Mouse (Mus musculus) forebrain, embryonic 13.5 days (tissue): ENCODE measurements around the gene Ptdss2. TPM values are rescaled to one million over a fixed set of nuclear protein-coding genes. Genes with fewer than 3 reads are reported as not detected.

ENCODE experiments used
- ATAC-seq: fragments of 200-750 bp; cut with Nextera tagmentation; 2 replicates; pipeline ENCODE4 v1.8.0; 2017
- H3K27ac ChIP-seq: fragments of 300-500 bp; sonication (generic); 2 replicates; pipeline ENCODE4 v1.5.1; 2015; ENCODE audit warnings: inconsistent platforms, mild to moderate bottlenecking, moderate library complexity
- H3K27me3 ChIP-seq: fragments of 300-500 bp; sonication (generic); 2 replicates; pipeline ENCODE4 v1.6.1; 2015; ENCODE audit warnings: mild to moderate bottlenecking, inconsistent platforms
- H3K36me3 ChIP-seq: fragments of 300-500 bp; sonication (generic); 2 replicates; pipeline ENCODE4 v1.6.1; 2015; ENCODE audit warnings: mild to moderate bottlenecking, inconsistent platforms; ENCODE audit not compliant: poor library complexity, severe bottlenecking
- H3K4me1 ChIP-seq: fragments of 300-500 bp; sonication (generic); 2 replicates; pipeline ENCODE4 v1.6.1; 2015; ENCODE audit warnings: inconsistent platforms
- H3K4me2 ChIP-seq: fragments of 300-500 bp; sonication (generic); 2 replicates; pipeline ENCODE4 v1.6.1; 2015; ENCODE audit warnings: inconsistent platforms, mild to moderate bottlenecking, moderate library complexity
- H3K4me3 ChIP-seq: fragments of 300-500 bp; sonication (generic); 2 replicates; pipeline ENCODE4 v1.5.1; 2015; ENCODE audit warnings: mild to moderate bottlenecking, inconsistent platforms
- H3K9ac ChIP-seq: fragments of 300-500 bp; sonication (generic); 2 replicates; pipeline ENCODE4 v1.6.1; 2015; ENCODE audit warnings: mild to moderate bottlenecking, inconsistent platforms
- H3K9me3 ChIP-seq: fragments of 300-500 bp; sonication (generic); replicated peaks from 2 replicates; pipeline ENCODE4 v1.6.1; 2016; ENCODE audit warnings: inconsistent platforms
- WGBS: fragments of 180-500 bp; shearing (Covaris S2); methylation state at CpG from one replicate; pipeline ENCODE4 v1.1.7; 2015; 5-methylcytosine and 5-hydroxymethylcytosine counted together
- polyA plus RNA-seq: library from polyadenylated mRNA; unstranded; fragments of >200 nt; fragmentation: Nextera tagmentation; extraction: Ambion mirVana; gene quantifications from 2 replicates; pipeline ENCODE4 v1.2.1, GENCODE M21; 2015

The Ptdss2 gene
- polyA plus RNA-seq, 1 experiment from 2014 or later: 61.1 TPM

- Histone ChIP-seq H3K36me3 (0 out of 2 replicates have a peak, but pooled peaks cover 4% of the 10 kb centered on the region), H3K27ac (no peak overlapping the region), H3K4me2 (no peak overlapping the region), H3K4me1 (no peaks in the 10 kb centered on the region), H3K27me3 (no peaks in the 10 kb centered on the region), H3K9me3 (no peaks in the 10 kb centered on the region), H3K4me3 (no peak overlapping the region), H3K9ac (no peak overlapping the region)
- 82% methylated on average over 3 of the region's 3 CpGs for WGBS
- no peak for ATAC-seq
Measured at GRCm38 (mm10) chr7:141204546-141204945, 82.4 kb downstream of the Ptdss2 start.

- no peaks in the 10 kb centered on the region for H3K9me3 ChIP-seq
- no peak overlapping the region for H3K27ac ChIP-seq
- 95% methylated on average over 5 of the region's 5 CpGs for WGBS
Measured at GRCm38 (mm10) chr7:141205504-141205903, 83.3 kb downstream of the Ptdss2 start.

GRCm38 (mm10) chr7:141206182-141206937 lies 84.2 kb downstream of the Ptdss2 start:
- H3K36me3 ChIP-seq: no peaks in the 10 kb centered on the region
- H3K4me3 ChIP-seq: no peak overlapping the region
- H3K4me2 ChIP-seq: no peak overlapping the region
- H3K27ac ChIP-seq: no peak overlapping the region
- H3K9ac ChIP-seq: no peak overlapping the region
- no peaks in the 10 kb centered on the region for H3K27me3 ChIP-seq
- WGBS: 91% methylated on average over 18 of the region's 18 CpGs
- no peaks in the 10 kb centered on the region for H3K4me1 ChIP-seq
- no peak for ATAC-seq
- H3K9me3 ChIP-seq: no peaks in the 10 kb centered on the region

More at GRCm38 (mm10) chr7:141205504-141205903, 83.3 kb downstream of the Ptdss2 start:
- Histone ChIP-seq H3K27me3 (no peaks in the 10 kb centered on the region), H3K4me1 (no peaks in the 10 kb centered on the region), H3K4me2 (no peak overlapping the region), H3K36me3 (no peaks in the 10 kb centered on the region), H3K4me3 (no peak overlapping the region), H3K9ac (no peak overlapping the region)
- ATAC-seq: no peak

Other genes starting within 250 kb of the Ptdss2 start
- gene Psmd13, start 240.4 kb upstream of the Ptdss2 start, polyA plus RNA-seq: 310 and 318 TPM in 2 replicates
- gene Sirt3, start 240.1 kb upstream of the Ptdss2 start, polyA plus RNA-seq: 29.4 and 31.0 TPM in 2 replicates
- not detected in 2 replicates for gene Cox8b, start 221.9 kb upstream of the Ptdss2 start, polyA plus RNA-seq
- gene Nlrp6, start 201.5 kb upstream of the Ptdss2 start, polyA plus RNA-seq: 0.22 and 0.28 TPM in 2 replicates
- 8.2 and 9.4 TPM in 2 replicates for gene Pgghg, start 181.0 kb upstream of the Ptdss2 start, polyA plus RNA-seq
- gene Ifitm5, start 172.1 kb upstream of the Ptdss2 start, polyA plus RNA-seq: 0.45 and 0.64 TPM in 2 replicates
- not detected in 2 replicates for gene Gm45717, start 166.4 kb upstream of the Ptdss2 start, polyA plus RNA-seq
- gene Ifitm2, start 166.4 kb upstream of the Ptdss2 start, polyA plus RNA-seq: 147 and 153 TPM in 2 replicates
- 2.7 and 4.8 TPM in 2 replicates for gene Ifitm1, start 155.2 kb upstream of the Ptdss2 start, polyA plus RNA-seq
- 12.7 and 18.1 TPM in 2 replicates for gene Ifitm3, start 111.6 kb upstream of the Ptdss2 start, polyA plus RNA-seq
- not detected in 2 replicates for gene Ifitm6, start 104.5 kb upstream of the Ptdss2 start, polyA plus RNA-seq
- not detected in 2 replicates for gene Gm17387, start 93.3 kb upstream of the Ptdss2 start, polyA plus RNA-seq
- 33.0 and 34.7 TPM in 2 replicates for gene B4galnt4, start 61.3 kb upstream of the Ptdss2 start, polyA plus RNA-seq
- gene Pkp3, start 44.2 kb upstream of the Ptdss2 start, polyA plus RNA-seq: 0.25 TPM in 1 of 2 replicates, not detected in the other
- 1.5 and 1.7 TPM in 2 replicates for gene Sigirr, start 21.8 kb upstream of the Ptdss2 start, polyA plus RNA-seq
- 0.13 TPM in 1 of 2 replicates, not detected in the other for gene Ano9, start 4.6 kb upstream of the Ptdss2 start, polyA plus RNA-seq
- gene Rnh1, start 50.5 kb downstream of the Ptdss2 start, polyA plus RNA-seq: 40.7 and 45.2 TPM in 2 replicates
- gene Hras, start 71.6 kb downstream of the Ptdss2 start, polyA plus RNA-seq: 67.2 and 73.9 TPM in 2 replicates
- gene Lrrc56, start 71.8 kb downstream of the Ptdss2 start, polyA plus RNA-seq: 12.6 and 17.3 TPM in 2 replicates
- 2.1 and 2.3 TPM in 2 replicates for gene Lmntd2, start 91.7 kb downstream of the Ptdss2 start, polyA plus RNA-seq
- 29.4 and 33.8 TPM in 2 replicates for gene Rassf7, start 93.5 kb downstream of the Ptdss2 start, polyA plus RNA-seq
- 82.4 and 91.3 TPM in 2 replicates for gene Phrf1, start 106.4 kb downstream of the Ptdss2 start, polyA plus RNA-seq
- gene Irf7, start 144.1 kb downstream of the Ptdss2 start, polyA plus RNA-seq: 1.0 and 1.1 TPM in 2 replicates
- gene Cdhr5, start 154.4 kb downstream of the Ptdss2 start, polyA plus RNA-seq: not detected in 2 replicates
- gene Sct, start 156.8 kb downstream of the Ptdss2 start, polyA plus RNA-seq: 0.60 and 0.62 TPM in 2 replicates
- 0.55 and 0.70 TPM in 2 replicates for gene Drd4, start 169.6 kb downstream of the Ptdss2 start, polyA plus RNA-seq
- gene Deaf1, start 205.3 kb downstream of the Ptdss2 start, polyA plus RNA-seq: 88.1 and 105 TPM in 2 replicates
- gene Tmem80, start 205.4 kb downstream of the Ptdss2 start, polyA plus RNA-seq: 61.3 and 66.0 TPM in 2 replicates
- gene Eps8l2, start 216.5 kb downstream of the Ptdss2 start, polyA plus RNA-seq: 0.43 and 0.64 TPM in 2 replicates